Mouse (Mus musculus): Measurements from ENCODE around the gene Tssc4. TPM values are rescaled to one million over a fixed set of nuclear protein-coding genes. Genes with fewer than 3 reads are reported as not detected.

Tssc4 gene
- total RNA-seq, 4 experiments from 2014 or later = 37.0 to 42.1 (median 39.8) TPM

- DNase-seq (ENCODE audit: low spot score in 2 of 2) = no peak
These were observed 40.6 kb downstream of the Tssc4 start for GRCm38 (mm10) chr7:143109696-143110095.

GRCm38 (mm10) chr7:143110803-143111202 lies 41.8 kb downstream of the Tssc4 start:
- no peak for DNase-seq (ENCODE audit: low spot score in 2 of 2)

GRCm38 (mm10) chr7:143111719-143112118 lies 42.7 kb downstream of the Tssc4 start:
- DNase-seq (ENCODE audit: low spot score in 2 of 2) = no peak

- no peak for DNase-seq (ENCODE audit: low spot score in 2 of 2)
These were observed 43.3 kb downstream of the Tssc4 start for GRCm38 (mm10) chr7:143112395-143112794.

GRCm38 (mm10) chr7:143114773-143115172 lies 45.7 kb downstream of the Tssc4 start:
- no peak for DNase-seq (ENCODE audit: low spot score in 2 of 2)

GRCm38 (mm10) chr7:143116521-143116920 lies 47.5 kb downstream of the Tssc4 start:
- no peak for DNase-seq (ENCODE audit: low spot score in 2 of 2)

GRCm38 (mm10) chr7:143119407-143119806 lies 50.4 kb downstream of the Tssc4 start:
- no peak for DNase-seq (ENCODE audit: low spot score in 2 of 2)

GRCm38 (mm10) chr7:143119826-143120225 lies 50.8 kb downstream of the Tssc4 start:
- no peak for DNase-seq (ENCODE audit: low spot score in 2 of 2)

Other genes starting within 250 kb of the Tssc4 start
- 1 to 10 TPM; 2.4 to 4.9 (median 2.6) TPM for gene Th, start 138.1 kb upstream of the Tssc4 start, total RNA-seq (2022)
- under 1 TPM in 3 of 4 experiments, not detected in 1; 0.21 to 0.53 (median 0.46) TPM for gene Ascl2, start 100.0 kb upstream of the Tssc4 start, total RNA-seq (2022)
- gene Tspan32, start 64.2 kb upstream of the Tssc4 start, total RNA-seq (2022) = under 1 TPM; 0.18 to 0.44 (median 0.29) TPM
- gene Cd81, start 16.5 kb upstream of the Tssc4 start, total RNA-seq (2022) = 100 to 1,000 TPM; 406 to 526 (median 451) TPM
- gene Trpm5, start 25.4 kb downstream of the Tssc4 start, total RNA-seq (2022) = not detected
- 1 to 10 TPM in 2 of 4 experiments, under 1 TPM in 2; 0.21 to 1.1 (median 0.86) TPM for gene Kcnq1, start 37.1 kb downstream of the Tssc4 start, total RNA-seq (2022)

Measured in left cerebral cortex, adult 8-10 months (tissue).